Mouse (Mus musculus) heart, postnatal 0 days (tissue): Measurements from ENCODE around the gene Evi5l. TPM values are rescaled to one million over a fixed set of nuclear protein-coding genes. Genes with fewer than 3 reads are reported as not detected.
"Not testable (repeated sequence)": the region's sequence is repeated elsewhere in the genome, so short reads cannot be mapped to it uniquely, and the experiment has no call there.

Source experiments
- ATAC-seq: fragments of 200-750 bp; cut with Nextera tagmentation; 2 replicates; pipeline ENCODE4 v1.8.0; 2017; ENCODE audit warnings: low read depth, moderate number of reproducible peaks, moderate library complexity; ENCODE audit not compliant: insufficient read depth
- DNase-seq: peaks from one replicate; pipeline ENCODE4 v3.0.0-alpha.2; 2016; ENCODE audit warnings: low spot score
- H3K27ac ChIP-seq: fragments of 300-500 bp; sonication (generic); 2 replicates; pipeline ENCODE4 v1.5.1; 2014; ENCODE audit warnings: low read depth, mild to moderate bottlenecking
- H3K27me3 ChIP-seq: fragments of 300-500 bp; sonication (generic); 2 replicates; pipeline ENCODE4 v1.6.1; 2014; ENCODE audit warnings: low read length, mixed read lengths; ENCODE audit not compliant: control insufficient read depth, insufficient read depth
- H3K36me3 ChIP-seq: fragments of 300-500 bp; sonication (generic); replicated peaks from 2 replicates; pipeline ENCODE4 v1.6.1; 2014; ENCODE audit warnings: low read length, mixed read lengths; ENCODE audit not compliant: control insufficient read depth, insufficient read depth
- H3K4me1 ChIP-seq: fragments of 300-500 bp; sonication (generic); 2 replicates; pipeline ENCODE4 v1.6.1; 2014; ENCODE audit warnings: antibody characterized with exemption; ENCODE audit not compliant: control insufficient read depth, insufficient read depth
- H3K4me2 ChIP-seq: fragments of 300-500 bp; sonication (generic); 2 replicates; pipeline ENCODE4 v1.6.1; 2014; ENCODE audit warnings: low read depth, mild to moderate bottlenecking, low read length, moderate library complexity
- H3K4me3 ChIP-seq: fragments of 300-500 bp; sonication (generic); 2 replicates; pipeline ENCODE4 v1.5.1; 2014; ENCODE audit warnings: low read depth, low read length
- H3K9ac ChIP-seq: fragments of 300-500 bp; sonication (generic); replicated peaks from 2 replicates; pipeline ENCODE4 v1.6.1; 2014; ENCODE audit warnings: low read depth, low read length, mixed read lengths
- H3K9me3 ChIP-seq: fragments of 300-500 bp; sonication (generic); replicated peaks from 2 replicates; pipeline ENCODE4 v1.6.1; 2016; ENCODE audit warnings: low read length; ENCODE audit not compliant: control insufficient read depth
- CTCF ChIP-seq: IDR thresholded peaks from 2 replicates; pipeline ENCODE4 v1.5.1; 2016; ENCODE audit warnings: antibody characterized with exemption, control low read depth, low read depth
- EP300 ChIP-seq: IDR thresholded peaks from 2 replicates; pipeline ENCODE4 v1.6.1; 2016; ENCODE audit warnings: antibody characterized with exemption, low read depth
- WGBS: fragments of 180-500 bp; shearing (Covaris S2); extraction: QIAGEN DNeasy Blood & Tissue Kit; methylation state at CpG from one replicate; pipeline ENCODE4 v1.1.7; 2014; 5-methylcytosine and 5-hydroxymethylcytosine counted together
- polyA plus RNA-seq: library from polyadenylated mRNA; unstranded; fragments of >200 nt; fragmentation: Nextera tagmentation; extraction: Ambion mirVana; gene quantifications from 2 replicates; pipeline ENCODE4 v1.2.1, GENCODE M21; 2015
- total RNA-seq: library from RNA; depleted of rRNA; stranded (reverse); fragments of >200 nt; gene quantifications from 2 replicates; pipeline ENCODE4 v1.2.3, GENCODE M21; 2014; ENCODE audit warnings: low replicate concordance

Evi5l gene
- total and polyA plus RNA-seq, 2 experiments from 2014 or later: 9.3 to 24.8 TPM

GRCm38 (mm10) chr8:4252934-4253841 is 86.8 kb downstream of the Evi5l start, which contains the start of gene Snapc2:
TSS of gene Snapc2 (plus strand) at chr8:4253080.
- Histone ChIP-seq H3K27me3 (no peaks in the 10 kb centered on the region), H3K9ac (peak within 1 kb of the TSS; percentile 67), H3K4me1 (peaks cover 17% of the 10 kb centered on the region; the same call in 1 of the 2 replicates), H3K4me3 (peak within 1 kb of the TSS; percentile 84), H3K36me3 (peaks cover 21% of the 10 kb centered on the region), H3K4me2 (peak within 1 kb of the TSS; percentile 89), H3K27ac (peak within 1 kb of the TSS; percentile 83), H3K9me3 (no peaks in the 10 kb centered on the region)
- ATAC-seq (peak; percentile 88), DNase-seq (peak; percentile 90)
- TF ChIP-seq EP300: no peak
- no peak for TF ChIP-seq CTCF
- WGBS: under 1% methylated on average over 68 of the region's 69 CpGs

DNA sequence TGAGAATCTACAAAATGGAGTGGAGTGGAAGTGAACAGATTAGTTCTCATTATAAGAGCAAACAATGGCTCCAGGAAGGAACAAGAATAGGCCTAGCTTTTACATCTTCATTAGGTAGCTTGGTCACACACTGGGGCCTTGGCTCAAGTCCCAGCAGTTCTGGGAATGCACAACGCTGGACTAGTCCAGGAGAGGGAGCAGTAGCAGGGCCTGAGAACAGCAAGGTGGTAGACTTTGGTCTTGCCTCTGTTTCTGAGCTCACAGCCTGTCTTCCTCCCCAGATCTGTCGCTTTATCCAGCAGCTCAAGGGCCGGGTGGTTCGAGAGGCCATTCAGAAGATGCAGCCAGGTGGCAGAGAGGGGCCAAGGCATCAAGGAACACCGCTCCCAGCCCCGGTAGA is 87.6 kb downstream of the Evi5l start:
- TF ChIP-seq CTCF: peak; percentile 55
- TF ChIP-seq EP300: no peak
- no peak overlapping the region for H3K9ac ChIP-seq
- 72% methylated on average over 6 of the region's 6 CpGs for WGBS
- DNase-seq (peak; percentile 48), ATAC-seq (no peak)
- peaks cover 18% of the 10 kb centered on the region for H3K4me1 ChIP-seq
- peak overlapping the region; percentile 84 for H3K4me3 ChIP-seq
- no peak overlapping the region for H3K27ac ChIP-seq
- H3K36me3 ChIP-seq: peaks cover 20% of the 10 kb centered on the region
- no peaks in the 10 kb centered on the region for H3K27me3 ChIP-seq
- peak overlapping the region; percentile 89 for H3K4me2 ChIP-seq
- no peaks in the 10 kb centered on the region for H3K9me3 ChIP-seq

- not testable (repeated sequence) for H3K27ac ChIP-seq, H3K27me3 ChIP-seq, H3K9me3 ChIP-seq, DNase-seq, H3K9ac ChIP-seq, ATAC-seq, H3K4me3 ChIP-seq, H3K4me2 ChIP-seq
- Histone ChIP-seq H3K36me3 (peaks cover 29% of the 10 kb centered on the region), H3K4me1 (peaks cover 18% of the 10 kb centered on the region)
- WGBS: 83% methylated on average over 7 of the region's 7 CpGs
These were observed 89.1 kb downstream of the Evi5l start for GRCm38 (mm10) chr8:4255471-4255870.

DNA sequence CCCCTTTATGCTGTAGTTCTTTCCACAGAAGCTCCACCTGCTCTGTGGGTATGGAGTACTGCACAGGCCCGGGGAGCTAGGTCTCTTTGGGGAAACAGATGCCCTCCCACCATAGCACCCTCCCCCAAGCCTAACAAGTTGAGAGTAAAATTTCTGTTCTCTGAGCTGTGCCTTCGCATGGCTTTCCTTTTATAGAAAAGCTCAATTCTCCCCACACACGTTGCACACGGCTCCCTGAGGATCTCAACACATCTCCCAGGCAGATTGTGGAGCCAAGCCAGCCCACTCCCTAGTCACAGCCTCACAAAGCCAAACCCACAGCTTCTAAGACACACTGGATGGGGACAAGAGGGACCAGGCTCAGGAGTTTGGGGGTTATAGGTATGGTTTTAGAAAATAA is 90.5 kb downstream of the Evi5l start:
- H3K9me3 ChIP-seq: no peaks in the 10 kb centered on the region
- H3K27ac ChIP-seq: no peak overlapping the region
- peaks cover 18% of the 10 kb centered on the region for H3K4me1 ChIP-seq
- no peak overlapping the region for H3K9ac ChIP-seq
- peaks cover 43% of the 10 kb centered on the region for H3K36me3 ChIP-seq
- no peak overlapping the region for H3K4me3 ChIP-seq
- no peaks in the 10 kb centered on the region for H3K27me3 ChIP-seq
- TF ChIP-seq EP300 (no peak), CTCF (no peak)
- WGBS: 35% methylated on average over 4 of the region's 4 CpGs
- DNase-seq (no peak), ATAC-seq (no peak)
- H3K4me2 ChIP-seq: no peak overlapping the region

DNA sequence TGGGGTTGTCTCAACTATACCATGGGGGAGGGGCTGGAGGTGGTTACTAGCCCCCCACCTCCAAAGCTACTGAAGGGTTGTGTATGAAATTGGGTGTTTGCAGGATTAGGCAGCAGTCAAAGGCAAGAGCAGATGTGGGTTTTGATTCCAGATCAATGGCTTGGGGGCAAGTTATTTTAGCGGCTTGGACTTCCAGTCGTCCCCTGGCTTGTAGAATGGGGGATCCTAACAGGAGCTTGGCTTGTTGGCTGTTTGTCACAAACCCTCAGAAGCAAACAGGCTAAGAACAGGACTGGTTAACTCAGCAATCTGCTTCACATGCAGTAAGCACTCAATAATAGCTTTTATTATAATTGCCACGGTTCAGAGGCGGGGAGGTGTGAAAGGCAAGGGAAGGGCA is 91.0 kb downstream of the Evi5l start:
- Histone ChIP-seq H3K4me2 (no peak overlapping the region), H3K36me3 (peaks cover 48% of the 10 kb centered on the region), H3K9me3 (no peaks in the 10 kb centered on the region), H3K4me3 (no peak overlapping the region), H3K9ac (no peak overlapping the region), H3K27ac (no peak overlapping the region), H3K27me3 (no peaks in the 10 kb centered on the region), H3K4me1 (peaks cover 17% of the 10 kb centered on the region)
- 84% methylated on average over 4 of the region's 4 CpGs for WGBS
- no peak for ATAC-seq
- TF ChIP-seq CTCF (no peak), EP300 (no peak)
- no peak for DNase-seq
